Mouse (Mus musculus) limb, embryonic 11.5 days (tissue): Measurements from ENCODE around the gene Smco2. TPM values are rescaled to one million over a fixed set of nuclear protein-coding genes. Genes with fewer than 3 reads are reported as not detected.

Experiments
- ATAC-seq: fragments of 200-750 bp; cut with Nextera tagmentation; 2 replicates; pipeline ENCODE4 v1.8.0; 2017; ENCODE audit warnings: low read depth; ENCODE audit not compliant: insufficient number of reproducible peaks, low FRiP score, low TSS enrichment
- DNase-seq: peaks from one replicate; pipeline ENCODE4 v3.0.0-alpha.2; 2015; ENCODE audit warnings: low spot score
- H3K27ac ChIP-seq: fragments of 300-500 bp; sonication (generic); replicated peaks from 2 replicates; pipeline ENCODE4 v1.5.1; 2014; ENCODE audit warnings: low read depth, mild to moderate bottlenecking, low read length
- H3K27me3 ChIP-seq: fragments of 300-500 bp; sonication (generic); 2 replicates; pipeline ENCODE4 v1.6.1; 2014; ENCODE audit warnings: mild to moderate bottlenecking, low read length, mixed read lengths; ENCODE audit not compliant: control insufficient read depth, insufficient read depth
- H3K36me3 ChIP-seq: fragments of 300-500 bp; sonication (generic); 2 replicates; pipeline ENCODE4 v1.6.1; 2014; ENCODE audit warnings: mild to moderate bottlenecking, low read length, moderate library complexity, mixed read lengths; ENCODE audit not compliant: control insufficient read depth, insufficient read depth
- H3K4me1 ChIP-seq: fragments of 300-500 bp; sonication (generic); 2 replicates; pipeline ENCODE4 v1.6.1; 2014; ENCODE audit warnings: low read length, mixed read lengths; ENCODE audit not compliant: control insufficient read depth, insufficient read depth
- H3K4me2 ChIP-seq: fragments of 300-500 bp; sonication (generic); 2 replicates; pipeline ENCODE4 v1.6.1; 2014; ENCODE audit warnings: low read depth, mild to moderate bottlenecking, moderate library complexity; ENCODE audit not compliant: severe bottlenecking
- H3K4me3 ChIP-seq: fragments of 300-500 bp; sonication (generic); 2 replicates; pipeline ENCODE4 v1.5.1; 2014; ENCODE audit warnings: low read depth, low read length
- H3K9ac ChIP-seq: fragments of 300-500 bp; sonication (generic); 2 replicates; pipeline ENCODE4 v1.6.1; 2014; ENCODE audit warnings: mild to moderate bottlenecking, low read length
- H3K9me3 ChIP-seq: fragments of 300-500 bp; sonication (generic); 2 replicates; pipeline ENCODE4 v1.6.1; 2016; ENCODE audit warnings: low read length; ENCODE audit not compliant: control insufficient read depth
- WGBS: fragments of 180-500 bp; shearing (Covaris S2); extraction: QIAGEN DNeasy Blood & Tissue Kit; methylation state at CpG from one replicate; pipeline ENCODE4 v1.1.7; 2014; 5-methylcytosine and 5-hydroxymethylcytosine counted together
- polyA plus RNA-seq: library from polyadenylated mRNA; unstranded; fragments of >200 nt; fragmentation: Nextera tagmentation; extraction: Ambion mirVana; gene quantifications from 2 replicates; pipeline ENCODE4 v1.2.1, GENCODE M21; 2014

Gene Smco2
- polyA plus RNA-seq, 1 experiment from 2014 or later, result not detected

DNA sequence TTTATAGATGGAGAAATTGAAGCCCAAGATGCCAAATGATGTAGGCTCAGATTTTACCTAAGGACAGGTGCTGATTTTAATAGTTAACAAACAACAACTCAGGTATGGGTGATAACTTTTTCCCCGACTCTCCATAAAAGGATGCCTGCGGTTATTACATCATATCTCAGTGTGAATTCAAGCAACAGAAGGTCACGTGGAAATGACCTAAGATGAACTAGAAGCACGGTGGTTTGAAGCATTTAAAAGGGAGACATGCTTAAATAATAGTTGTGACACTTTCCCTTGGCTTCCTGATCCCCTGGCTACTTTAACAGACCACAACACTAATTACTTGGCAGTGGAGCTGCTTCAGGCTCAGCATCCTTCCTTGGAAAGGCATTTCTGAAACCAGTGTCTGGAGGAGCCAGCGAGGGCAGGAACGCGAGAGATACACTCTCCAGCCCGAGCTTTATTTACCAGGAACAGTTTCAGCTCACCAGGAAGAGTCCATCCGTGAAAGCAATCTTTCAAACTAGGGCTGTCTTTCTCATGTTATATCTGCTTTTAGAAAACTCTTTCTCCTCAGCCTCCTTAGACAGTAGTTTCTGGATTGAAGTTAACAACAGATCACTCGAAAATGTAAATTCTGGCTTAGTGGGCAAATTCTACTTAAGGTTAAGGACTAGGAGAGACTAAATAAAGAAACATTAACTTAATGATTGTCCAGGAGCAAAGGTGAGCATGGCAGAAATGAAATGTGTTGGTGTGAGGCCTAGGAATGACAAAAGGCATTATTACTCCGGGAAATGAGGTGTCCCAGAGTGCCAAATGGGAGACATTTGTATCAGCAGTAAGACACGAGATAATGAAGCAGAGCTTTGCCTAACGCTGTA is 32.2 kb downstream of the Smco2 start:
- H3K9me3 ChIP-seq, result no peaks in the 10 kb centered on the region
- H3K4me1 ChIP-seq, result no peaks in the 10 kb centered on the region
- ATAC-seq (no peak), DNase-seq (no peak)
- H3K27me3 ChIP-seq, result no peaks in the 10 kb centered on the region
- H3K27ac ChIP-seq, result no peak overlapping the region
- no peak overlapping the region for H3K9ac ChIP-seq
- H3K4me3 ChIP-seq, result no peak overlapping the region
- H3K4me2 ChIP-seq, result no peak overlapping the region
- no peaks in the 10 kb centered on the region for H3K36me3 ChIP-seq
- WGBS, result 51% methylated on average over 13 of the region's 13 CpGs

DNA sequence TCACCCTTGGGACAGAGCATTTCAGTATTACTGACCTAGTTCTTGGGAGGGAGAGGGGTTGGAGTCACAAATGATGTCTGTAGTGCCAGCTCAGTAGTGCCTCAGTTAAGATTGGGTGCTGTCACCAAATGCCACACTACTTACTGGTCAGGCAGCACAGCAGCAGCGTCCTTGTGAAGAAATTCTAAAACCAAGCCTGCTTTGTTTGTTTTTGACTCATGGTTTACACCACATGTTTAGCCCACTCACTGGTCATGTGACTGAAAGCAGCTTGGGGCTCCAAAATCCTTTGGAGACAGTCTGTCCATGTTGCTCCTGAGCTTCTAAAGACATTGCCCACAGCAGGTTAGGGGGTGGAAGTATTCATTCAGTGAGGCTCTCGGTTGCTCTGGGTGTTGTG is 33.5 kb downstream of the Smco2 start:
- Histone ChIP-seq H3K36me3 (no peaks in the 10 kb centered on the region), H3K27ac (no peak overlapping the region), H3K4me3 (no peak overlapping the region), H3K4me1 (no peaks in the 10 kb centered on the region), H3K27me3 (no peaks in the 10 kb centered on the region), H3K9ac (no peak overlapping the region), H3K4me2 (no peak overlapping the region), H3K9me3 (no peaks in the 10 kb centered on the region)
- no peak for DNase-seq
- no peak for ATAC-seq
- WGBS, result 65% methylated on average over 2 of the region's 2 CpGs

DNA sequence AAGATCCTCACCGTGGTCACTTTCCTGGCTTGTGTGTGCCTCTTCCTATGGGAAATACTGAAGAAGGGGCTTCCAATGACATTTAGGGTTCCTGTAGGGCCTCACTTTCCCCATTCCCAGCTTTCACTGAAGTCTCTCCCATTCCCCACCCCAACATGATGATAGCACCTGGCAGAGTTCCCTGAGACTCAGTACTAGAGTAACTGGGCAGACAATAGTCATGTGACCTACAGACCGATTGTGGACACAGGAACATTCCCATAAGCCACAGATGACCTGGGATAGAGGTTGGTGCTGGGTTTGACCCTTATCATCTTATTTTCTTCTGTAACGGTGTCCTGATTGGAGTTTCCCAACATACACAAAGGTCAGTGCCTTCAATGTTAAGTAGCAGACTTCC is 34.3 kb downstream of the Smco2 start:
- 92% methylated on average over 3 of the region's 3 CpGs for WGBS
- Histone ChIP-seq H3K36me3 (no peaks in the 10 kb centered on the region), H3K27ac (no peak overlapping the region), H3K27me3 (no peaks in the 10 kb centered on the region), H3K9me3 (no peaks in the 10 kb centered on the region), H3K4me2 (no peak overlapping the region), H3K9ac (no peak overlapping the region), H3K4me3 (no peak overlapping the region), H3K4me1 (peaks cover 3% of the 10 kb centered on the region)
- ATAC-seq (no peak), DNase-seq (no peak)

DNA sequence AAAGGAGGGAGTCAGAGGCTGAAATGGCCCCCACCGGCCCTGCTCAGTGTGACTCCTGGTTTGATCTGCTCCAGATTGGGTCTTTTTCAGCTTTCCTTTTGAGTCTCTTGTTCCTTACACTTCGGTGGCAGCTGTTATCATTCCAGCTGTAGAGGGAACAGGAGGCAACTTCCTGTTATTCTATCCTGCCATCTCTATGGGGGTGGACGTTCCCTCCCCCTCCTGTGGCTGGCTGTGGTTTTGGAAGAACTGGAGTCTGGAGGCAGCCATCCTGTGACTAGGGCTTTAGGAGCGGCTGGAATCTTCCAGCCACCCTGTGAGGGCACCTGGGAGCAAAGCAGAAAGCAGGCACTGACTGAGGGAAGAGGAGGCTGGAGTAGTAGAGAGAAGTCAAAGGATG is 34.9 kb downstream of the Smco2 start:
- 23% methylated on average over 4 of the region's 4 CpGs for WGBS
- Histone ChIP-seq H3K4me1 (peaks cover 5% of the 10 kb centered on the region), H3K36me3 (no peaks in the 10 kb centered on the region), H3K4me2 (no peak overlapping the region), H3K9ac (no peak overlapping the region), H3K27me3 (no peaks in the 10 kb centered on the region), H3K9me3 (no peaks in the 10 kb centered on the region), H3K27ac (no peak overlapping the region), H3K4me3 (no peak overlapping the region)
- ATAC-seq (no peak), DNase-seq (no peak)

DNA sequence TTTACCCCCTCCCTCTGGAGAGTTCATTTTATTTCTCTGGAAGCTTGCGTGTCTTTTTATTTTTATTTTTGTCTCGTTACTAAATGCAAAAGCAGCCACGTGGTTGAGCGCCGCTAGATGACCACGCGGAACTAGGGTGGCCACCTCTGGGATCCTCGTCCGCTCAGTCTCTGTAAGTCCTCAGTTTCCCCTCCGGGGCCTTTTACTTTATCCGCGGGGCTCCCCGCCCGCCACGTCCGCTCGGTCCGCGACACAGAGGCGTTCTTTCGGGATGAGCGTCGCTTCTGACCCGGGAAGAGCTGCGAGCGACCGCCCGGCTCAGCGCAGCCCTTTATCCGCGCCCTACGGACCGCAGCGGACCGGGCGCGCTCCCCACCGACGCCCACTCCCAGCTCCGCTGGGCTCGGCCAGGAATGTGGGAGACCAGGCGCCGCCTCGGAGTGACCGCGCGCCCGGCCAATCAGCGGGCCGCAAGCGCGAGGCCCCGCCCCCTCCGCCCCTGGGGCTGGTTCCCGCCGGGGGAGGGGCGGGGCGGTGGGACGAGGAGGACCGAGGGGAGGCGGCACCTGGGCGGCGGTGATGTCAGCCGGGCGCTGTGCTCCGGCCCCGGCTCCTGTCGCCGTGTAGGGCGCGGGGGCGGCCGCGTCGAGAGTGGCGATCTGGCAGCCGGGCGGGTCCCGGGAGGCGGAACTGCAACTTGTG is 38.2 kb downstream of the Smco2 start, which contains the start of gene Ppfibp1:
TSS of gene Ppfibp1 (plus strand) at position 530 of the 702 bp plus-strand sequence.
- H3K4me1 ChIP-seq, result peaks cover 5% of the 10 kb centered on the region
- H3K27ac ChIP-seq, result 0 out of 2 replicates have a peak within 1 kb of the TSS, but pooled peaks have one; percentile 56
- H3K9me3 ChIP-seq, result no peaks in the 10 kb centered on the region
- no peaks in the 10 kb centered on the region for H3K27me3 ChIP-seq
- under 1% methylated on average over 79 of the region's 80 CpGs for WGBS
- no peaks in the 10 kb centered on the region for H3K36me3 ChIP-seq
- ATAC-seq (peak; percentile 93), DNase-seq (peak; percentile 95)
- peak within 1 kb of the TSS; percentile 83 for H3K9ac ChIP-seq
- H3K4me2 ChIP-seq, result peak within 1 kb of the TSS; percentile 69
- H3K4me3 ChIP-seq, result peak within 1 kb of the TSS; percentile 88

DNA sequence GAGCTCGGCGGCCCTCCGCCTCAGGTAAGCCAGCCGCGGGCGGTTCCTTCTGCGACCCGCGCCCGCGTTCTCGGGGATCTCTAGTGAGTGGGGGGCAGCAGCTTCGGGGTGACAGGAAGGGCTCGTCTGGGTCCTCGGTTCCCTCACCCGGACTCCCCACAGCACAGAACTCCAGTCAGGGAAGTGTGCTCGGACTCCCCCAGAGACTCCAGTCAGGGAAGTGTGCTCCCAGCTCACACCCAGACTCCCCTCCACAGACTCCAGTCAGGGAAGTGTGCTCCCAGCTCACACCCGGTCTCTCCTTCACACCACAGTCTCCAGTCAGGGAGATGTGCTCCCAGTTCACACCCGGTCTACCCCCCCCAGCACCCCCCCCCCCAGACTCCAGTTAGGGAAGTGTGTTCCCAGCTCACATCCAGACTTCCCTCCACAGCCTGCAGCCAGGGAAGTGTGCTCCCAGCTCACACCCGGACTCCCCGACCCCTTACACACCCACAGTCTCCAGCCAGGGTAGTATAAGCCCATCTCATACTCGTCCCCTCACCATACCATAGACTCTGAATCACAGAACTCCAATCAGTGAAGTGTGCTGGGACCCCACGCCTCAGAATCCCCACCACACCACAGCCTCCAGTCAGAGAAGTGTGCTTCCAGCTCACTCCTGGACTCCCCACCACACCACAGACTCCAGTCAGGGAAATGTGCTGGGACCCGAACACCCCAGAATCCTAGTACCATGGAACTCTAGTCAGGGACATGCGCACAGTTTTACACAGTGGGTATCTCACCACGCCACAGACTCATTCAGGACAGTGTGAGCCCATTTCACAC is 39.0 kb downstream of the Smco2 start:
- Histone ChIP-seq H3K4me2 (peak overlapping the region; percentile 69), H3K9me3 (no peaks in the 10 kb centered on the region), H3K9ac (peak overlapping the region; percentile 83), H3K36me3 (no peaks in the 10 kb centered on the region), H3K27ac (0 out of 2 replicates have a peak overlapping the region, but pooled peaks have one; percentile 56), H3K4me3 (peak overlapping the region; percentile 88), H3K27me3 (no peaks in the 10 kb centered on the region), H3K4me1 (peaks cover 5% of the 10 kb centered on the region)
- DNase-seq (no peak), ATAC-seq (peak; percentile 69)
- 7% methylated on average over 26 of the region's 26 CpGs for WGBS

DNA sequence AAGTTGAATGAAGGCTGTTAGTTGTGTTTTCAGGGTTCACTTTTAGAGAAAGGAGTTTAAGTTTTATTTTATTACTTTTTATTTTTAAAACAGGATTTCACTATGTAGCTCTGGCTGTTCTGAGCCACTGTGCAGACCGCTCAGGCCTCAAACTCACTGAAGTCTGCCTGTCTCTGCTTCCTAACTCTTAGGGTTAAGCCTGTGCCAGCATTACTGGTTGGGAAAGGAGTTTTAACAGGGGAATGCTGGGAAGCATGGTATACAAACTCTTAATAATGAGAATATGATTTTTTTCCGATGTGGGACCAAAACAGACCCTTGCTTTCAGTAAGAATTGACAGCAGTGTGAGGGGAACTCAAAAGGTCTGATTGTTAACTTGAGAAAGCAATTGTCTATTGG is 40.3 kb downstream of the Smco2 start:
- H3K27me3 ChIP-seq, result no peaks in the 10 kb centered on the region
- H3K4me1 ChIP-seq, result peaks cover 5% of the 10 kb centered on the region
- no peak overlapping the region for H3K4me3 ChIP-seq
- WGBS, result 85% methylated on average over 2 of the region's 2 CpGs
- no peak overlapping the region for H3K9ac ChIP-seq
- H3K36me3 ChIP-seq, result no peaks in the 10 kb centered on the region
- no peak for ATAC-seq
- no peaks in the 10 kb centered on the region for H3K9me3 ChIP-seq
- H3K4me2 ChIP-seq, result peak overlapping the region; percentile 23
- H3K27ac ChIP-seq, result no peak overlapping the region
- no peak for DNase-seq

DNA sequence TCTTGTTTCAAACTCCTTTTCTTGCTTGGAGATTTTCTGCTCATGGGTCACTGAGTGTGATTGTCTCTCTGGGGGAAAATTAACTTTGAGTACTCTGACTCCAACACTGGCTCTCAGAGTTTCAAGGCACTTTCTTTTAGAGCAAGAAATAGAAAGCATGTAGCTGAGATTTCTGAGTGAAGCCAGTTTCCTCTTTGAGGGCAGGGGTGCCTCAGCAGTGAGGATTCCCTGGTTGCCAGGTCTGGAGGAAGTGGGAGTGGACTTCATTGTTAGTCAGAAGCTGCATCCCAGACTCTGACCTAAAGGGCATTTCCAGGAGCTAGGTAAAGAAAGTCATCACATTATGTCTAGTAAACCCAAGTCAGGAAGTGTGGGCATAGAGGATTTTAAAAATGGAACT is 40.7 kb downstream of the Smco2 start:
- H3K9me3 ChIP-seq, result no peaks in the 10 kb centered on the region
- no peak overlapping the region for H3K27ac ChIP-seq
- ATAC-seq (no peak), DNase-seq (no peak)
- no peaks in the 10 kb centered on the region for H3K27me3 ChIP-seq
- no peaks in the 10 kb centered on the region for H3K36me3 ChIP-seq
- H3K9ac ChIP-seq, result no peak overlapping the region
- H3K4me3 ChIP-seq, result no peak overlapping the region
- 0 out of 2 replicates have a peak overlapping the region, but pooled peaks have one; percentile 23 for H3K4me2 ChIP-seq
- H3K4me1 ChIP-seq, result peaks cover 5% of the 10 kb centered on the region
